Mouse (Mus musculus) midbrain, embryonic 12.5 days (tissue): Measurements from ENCODE around the gene Ppm1a. TPM values are rescaled to one million over a fixed set of nuclear protein-coding genes. Genes with fewer than 3 reads are reported as not detected.

Experiments
- polyA plus RNA-seq: library from polyadenylated mRNA; unstranded; fragments of >200 nt; fragmentation: Nextera tagmentation; extraction: Ambion mirVana; gene quantifications from 2 replicates; pipeline ENCODE4 v1.2.1, GENCODE M21; 2016

The Ppm1a gene
- polyA plus RNA-seq, 1 experiment from 2014 or later, result 84.1 TPM

Other genes with a start within 250 kb of the Ppm1a start
- gene Pcnx4, start 221.1 kb upstream of the Ppm1a start, polyA plus RNA-seq, result 17.6 and 18.6 TPM in 2 replicates
- gene Gm4756, start 107.8 kb upstream of the Ppm1a start, polyA plus RNA-seq, result not detected in 2 replicates
- 9.1 and 10.5 TPM in 2 replicates for gene Dhrs7, start 92.5 kb upstream of the Ppm1a start, polyA plus RNA-seq
- 0.13 TPM in 1 of 2 replicates, not detected in the other for gene Six6, start 182.4 kb downstream of the Ppm1a start, polyA plus RNA-seq
- 1.4 and 3.2 TPM in 2 replicates for gene 4930447C04Rik, start 183.3 kb downstream of the Ppm1a start, polyA plus RNA-seq